Mouse (Mus musculus): ENCODE results near the gene Ankar. TPM values are rescaled to one million over a fixed set of nuclear protein-coding genes. Genes with fewer than 3 reads are reported as not detected.

Ankar gene
- polyA plus RNA-seq, 1 experiment from 2014 or later: not detected

DNA sequence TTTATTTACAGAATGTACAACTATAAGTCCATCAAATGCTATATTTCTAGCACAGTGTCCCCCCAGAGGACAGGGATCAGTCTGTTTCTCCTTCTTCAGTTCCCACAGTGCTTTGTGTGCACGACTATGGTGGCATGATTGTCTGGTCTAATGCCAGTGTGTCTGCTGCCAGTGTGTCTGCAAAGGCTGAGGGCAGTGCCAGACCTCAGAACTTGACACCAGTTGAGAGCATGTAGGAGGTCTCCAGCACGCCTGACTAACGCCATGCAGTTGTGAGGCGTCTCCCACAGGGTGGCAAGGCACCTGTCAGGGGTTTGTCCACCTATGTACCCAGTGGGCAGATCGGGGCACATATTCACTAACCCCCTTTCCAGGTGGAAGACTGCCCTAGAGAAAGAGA is 99.6 kb downstream of the Ankar start:
- DNase-seq (ENCODE audit: low spot score): no peak
- H3K36me3 ChIP-seq (replicated peaks): peaks cover 83% of the 10 kb centered on the region
- no peak overlapping the region for H3K4me3 ChIP-seq
- H3K9me3 ChIP-seq: no peaks in the 10 kb centered on the region
- H3K27ac ChIP-seq (replicated peaks): no peak overlapping the region
- no peaks in the 10 kb centered on the region for H3K4me1 ChIP-seq
- H3K27me3 ChIP-seq (replicated peaks; ENCODE audit: low read depth, poor library complexity, severe bottlenecking): no peaks in the 10 kb centered on the region
- WGBS: 95% methylated on average over 5 of the region's 5 CpGs

DNA sequence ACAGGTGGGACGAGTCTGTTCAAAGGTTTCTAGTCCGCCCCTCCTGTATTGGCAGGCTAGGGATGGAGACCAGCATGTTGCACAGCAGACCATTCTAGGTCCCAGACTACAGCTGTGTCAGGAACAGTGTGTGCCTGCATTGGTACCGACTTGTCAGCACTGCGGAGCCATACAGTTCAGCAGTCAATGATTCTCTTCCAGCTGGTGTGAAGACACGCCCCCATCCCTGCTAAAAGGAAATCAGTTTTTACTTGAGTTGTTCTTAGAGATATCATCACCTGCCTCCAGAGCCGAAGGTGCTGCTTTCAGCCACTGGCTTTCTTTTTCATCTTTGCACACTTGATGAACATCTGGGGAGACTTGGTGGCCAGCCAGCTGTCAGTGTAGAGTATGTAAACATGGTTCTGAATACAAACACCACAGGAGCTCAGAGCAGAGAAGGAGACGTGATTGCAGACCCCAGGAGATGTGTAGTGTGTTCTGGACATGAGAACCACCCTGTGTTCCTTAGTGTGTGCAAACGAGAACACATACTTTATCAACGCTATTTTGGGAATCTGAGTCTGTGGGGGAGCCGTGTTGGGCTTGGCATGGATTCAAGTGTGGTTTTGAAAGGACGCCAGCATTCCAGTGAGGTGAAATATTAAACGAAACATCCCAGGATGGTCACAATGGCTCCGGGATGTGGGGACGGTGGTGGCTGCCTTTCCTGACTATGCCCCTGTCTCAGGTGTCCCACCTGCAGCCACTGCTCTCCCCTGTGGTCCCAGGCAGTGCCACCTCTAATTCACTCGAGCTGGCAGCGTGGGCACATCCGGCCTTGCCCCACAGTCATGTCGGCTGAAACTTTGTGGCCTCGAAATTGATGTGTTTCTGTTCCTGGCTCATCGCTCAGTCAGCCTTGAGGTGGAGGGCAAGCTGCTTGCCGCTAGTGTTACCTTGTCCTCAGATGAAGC is 101.0 kb downstream of the Ankar start:
- Histone ChIP-seq H3K27me3 (replicated peaks; ENCODE audit: low read depth, poor library complexity, severe bottlenecking) (no peaks in the 10 kb centered on the region), H3K27ac (replicated peaks) (no peak overlapping the region), H3K4me3 (no peak overlapping the region), H3K4me1 (no peaks in the 10 kb centered on the region), H3K36me3 (replicated peaks) (peaks cover 94% of the 10 kb centered on the region), H3K9me3 (no peaks in the 10 kb centered on the region)
- DNase-seq (ENCODE audit: low spot score): no peak
- WGBS: 91% methylated on average over 21 of the region's 21 CpGs

DNA sequence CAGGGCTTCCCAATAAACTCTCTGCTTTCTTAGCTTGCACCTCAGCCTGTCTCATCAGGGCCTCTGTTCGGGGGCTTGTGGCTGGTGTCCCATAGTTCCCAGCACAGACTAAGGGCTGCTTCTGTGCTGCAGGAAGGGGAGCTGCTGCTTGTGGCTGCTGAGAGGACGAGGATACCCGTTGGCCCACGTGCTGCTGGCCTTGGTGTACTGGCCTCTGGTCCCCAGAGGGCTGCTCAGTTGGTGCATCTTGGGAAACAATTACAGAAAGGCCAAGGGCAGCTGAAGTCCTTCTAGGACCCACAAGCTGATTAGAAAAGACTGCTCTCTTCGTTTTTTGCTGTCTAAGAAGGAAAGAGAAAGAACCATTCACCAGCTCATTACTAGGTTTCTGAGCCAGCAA is 104.1 kb downstream of the Ankar start:
- Histone ChIP-seq H3K4me1 (no peaks in the 10 kb centered on the region), H3K27me3 (replicated peaks; ENCODE audit: low read depth, poor library complexity, severe bottlenecking) (no peaks in the 10 kb centered on the region), H3K4me3 (no peak overlapping the region), H3K36me3 (replicated peaks) (peaks cover 98% of the 10 kb centered on the region), H3K27ac (replicated peaks) (no peak overlapping the region), H3K9me3 (no peaks in the 10 kb centered on the region)
- DNase-seq (ENCODE audit: low spot score): no peak
- 84% methylated on average over 5 of the region's 5 CpGs for WGBS

DNA sequence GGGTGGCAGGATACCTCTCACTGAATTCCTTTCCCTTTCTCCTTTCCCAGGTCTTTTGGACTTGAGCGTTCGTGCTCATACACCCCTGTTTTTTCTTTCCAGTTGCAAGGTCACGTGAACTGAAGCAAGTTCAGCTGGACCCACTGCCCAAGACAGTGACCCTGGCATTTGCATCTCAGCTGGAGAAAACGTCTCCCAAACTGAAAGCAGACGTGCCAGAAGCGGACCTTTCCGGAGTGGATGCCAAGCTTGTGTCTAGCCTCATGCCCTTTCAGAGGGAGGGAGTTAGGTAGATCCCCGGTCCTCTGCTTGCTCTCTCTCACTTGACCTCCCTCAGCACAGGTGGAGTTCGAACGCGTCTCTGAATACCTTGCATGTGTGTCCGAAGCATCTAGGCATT is 104.7 kb downstream of the Ankar start:
- Histone ChIP-seq H3K27ac (replicated peaks) (no peak overlapping the region), H3K4me3 (no peak overlapping the region), H3K36me3 (replicated peaks) (peaks cover 98% of the 10 kb centered on the region), H3K4me1 (no peaks in the 10 kb centered on the region), H3K9me3 (no peaks in the 10 kb centered on the region), H3K27me3 (replicated peaks; ENCODE audit: low read depth, poor library complexity, severe bottlenecking) (no peaks in the 10 kb centered on the region)
- DNase-seq (ENCODE audit: low spot score): no peak
- 92% methylated on average over 12 of the region's 12 CpGs for WGBS

DNA sequence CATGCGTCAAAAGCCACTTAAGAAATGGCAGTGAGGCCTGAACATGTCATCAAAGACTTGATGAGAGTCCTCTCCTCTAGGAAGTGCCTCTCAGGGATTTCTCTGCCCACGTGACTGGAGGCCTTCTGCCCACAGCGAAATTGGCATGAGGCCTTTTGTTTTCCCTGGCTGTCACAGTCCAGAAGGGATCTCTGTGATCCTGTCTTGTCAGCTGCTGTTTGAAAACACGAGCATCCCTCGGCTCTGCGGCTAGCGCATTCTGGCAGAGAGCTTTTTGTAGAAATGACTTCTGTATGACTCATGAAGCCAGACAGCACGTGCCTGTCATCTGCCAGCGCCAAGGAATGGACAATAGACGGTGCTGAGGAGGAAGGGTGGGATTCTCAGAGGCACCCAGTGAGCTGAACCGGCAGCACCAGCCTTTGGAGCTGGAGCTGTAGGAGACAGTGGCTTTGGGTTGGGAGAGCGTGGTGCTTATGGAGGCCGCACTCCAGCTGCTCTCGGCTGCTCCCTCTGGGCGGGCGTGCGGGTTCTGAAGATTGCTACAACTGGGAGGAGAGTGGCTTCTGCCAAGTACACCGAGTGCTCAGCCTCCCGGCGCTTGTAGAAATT is 106.9 kb downstream of the Ankar start:
- Histone ChIP-seq H3K4me3 (no peak overlapping the region), H3K4me1 (no peaks in the 10 kb centered on the region), H3K27ac (replicated peaks) (no peak overlapping the region), H3K27me3 (replicated peaks; ENCODE audit: low read depth, poor library complexity, severe bottlenecking) (no peaks in the 10 kb centered on the region), H3K9me3 (no peaks in the 10 kb centered on the region), H3K36me3 (replicated peaks) (peaks cover 91% of the 10 kb centered on the region)
- no peak for DNase-seq (ENCODE audit: low spot score)
- 90% methylated on average over 20 of the region's 20 CpGs for WGBS

Other genes with a start within 250 kb of the Ankar start
- gene March4, start 163.6 kb downstream of the Ankar start, polyA plus RNA-seq (2016; fragmentation: Nextera tagmentation; extraction: Ambion mirVana): not detected in 2 replicates
- 31.4 and 33.3 TPM in 2 replicates for gene Smarcal1, start 117.3 kb downstream of the Ankar start, polyA plus RNA-seq (2016; fragmentation: Nextera tagmentation; extraction: Ambion mirVana)
- gene Rpl37a, start 10.7 kb upstream of the Ankar start, polyA plus RNA-seq (2016; fragmentation: Nextera tagmentation; extraction: Ambion mirVana): 1,442 and 1,468 TPM in 2 replicates
- gene Igfbp2, start 123.9 kb upstream of the Ankar start, polyA plus RNA-seq (2016; fragmentation: Nextera tagmentation; extraction: Ambion mirVana): 474 and 479 TPM in 2 replicates
- 75.4 and 87.4 TPM in 2 replicates for gene Igfbp5, start 174.3 kb upstream of the Ankar start, polyA plus RNA-seq (2016; fragmentation: Nextera tagmentation; extraction: Ambion mirVana)

Measured in embryonic facial prominence, embryonic 10.5 days (tissue).